Mouse (Mus musculus) hindbrain, embryonic 11.5 days (tissue): ENCODE results near the gene Adamtsl1. TPM values are rescaled to one million over a fixed set of nuclear protein-coding genes. Genes with fewer than 3 reads are reported as not detected.
A peak's percentile ranks its signal among the peaks of the same experiment; 100 is the strongest.

ENCODE experiments used
- ATAC-seq: fragments of 200-750 bp; cut with Nextera tagmentation; 2 replicates; pipeline ENCODE4 v1.8.0; 2017; ENCODE audit warnings: mild to moderate bottlenecking, moderate TSS enrichment, moderate library complexity; ENCODE audit not compliant: low FRiP score
- DNase-seq: peaks from one replicate; pipeline ENCODE4 v3.0.0-alpha.2; 2015; ENCODE audit warnings: low spot score
- H3K27ac ChIP-seq: fragments of 300-500 bp; sonication (generic); 2 replicates; pipeline ENCODE4 v1.5.1; 2014; ENCODE audit warnings: mild to moderate bottlenecking, low read depth, low read length
- H3K27me3 ChIP-seq: fragments of 300-500 bp; sonication (generic); 2 replicates; pipeline ENCODE4 v1.6.1; 2014; ENCODE audit warnings: mild to moderate bottlenecking, low read length, moderate library complexity, mixed read lengths; ENCODE audit not compliant: control insufficient read depth, insufficient read depth
- H3K36me3 ChIP-seq: fragments of 300-500 bp; sonication (generic); 2 replicates; pipeline ENCODE4 v1.6.1; 2014; ENCODE audit warnings: mild to moderate bottlenecking, low read length, moderate library complexity, mixed read lengths; ENCODE audit not compliant: control insufficient read depth, insufficient read depth
- H3K4me1 ChIP-seq: fragments of 300-500 bp; sonication (generic); replicated peaks from 2 replicates; pipeline ENCODE4 v1.6.1; 2014; ENCODE audit warnings: low read length, mixed read lengths; ENCODE audit not compliant: control insufficient read depth, insufficient read depth
- H3K4me2 ChIP-seq: fragments of 300-500 bp; sonication (generic); replicated peaks from 2 replicates; pipeline ENCODE4 v1.6.1; 2014; ENCODE audit warnings: mild to moderate bottlenecking, low read depth, low read length
- H3K4me3 ChIP-seq: fragments of 300-500 bp; sonication (generic); 2 replicates; pipeline ENCODE4 v1.5.1; 2014; ENCODE audit warnings: low read depth, low read length
- H3K9ac ChIP-seq: fragments of 300-500 bp; sonication (generic); 2 replicates; pipeline ENCODE4 v1.6.1; 2014; ENCODE audit warnings: low read depth, low read length
- H3K9me3 ChIP-seq: fragments of 300-500 bp; sonication (generic); 2 replicates; pipeline ENCODE4 v1.6.1; 2016; ENCODE audit warnings: low read length; ENCODE audit not compliant: control insufficient read depth
- WGBS: fragments of 180-500 bp; shearing (Covaris S2); extraction: QIAGEN DNeasy Blood & Tissue Kit; methylation state at CpG from one replicate; pipeline ENCODE4 v1.1.7; 2014; 5-methylcytosine and 5-hydroxymethylcytosine counted together
- polyA plus RNA-seq: library from polyadenylated mRNA; unstranded; fragments of >200 nt; fragmentation: Nextera tagmentation; extraction: Ambion mirVana; gene quantifications from 2 replicates; pipeline ENCODE4 v1.2.1, GENCODE M21; 2014

Adamtsl1 gene
- polyA plus RNA-seq, 1 experiment from 2014 or later, result 11.1 TPM

GRCm38 (mm10) chr4:85837532-85837965 lies 323.6 kb downstream of the Adamtsl1 start:
- Histone ChIP-seq H3K4me1 (no peaks in the 10 kb centered on the region), H3K27ac (no peak overlapping the region), H3K36me3 (no peaks in the 10 kb centered on the region), H3K9ac (no peak overlapping the region), H3K4me2 (no peak overlapping the region), H3K4me3 (no peak overlapping the region), H3K27me3 (no peaks in the 10 kb centered on the region), H3K9me3 (no peaks in the 10 kb centered on the region)
- no peak for DNase-seq
- no peak for ATAC-seq
- WGBS, result 73% methylated on average over 5 of the region's 5 CpGs

DNA sequence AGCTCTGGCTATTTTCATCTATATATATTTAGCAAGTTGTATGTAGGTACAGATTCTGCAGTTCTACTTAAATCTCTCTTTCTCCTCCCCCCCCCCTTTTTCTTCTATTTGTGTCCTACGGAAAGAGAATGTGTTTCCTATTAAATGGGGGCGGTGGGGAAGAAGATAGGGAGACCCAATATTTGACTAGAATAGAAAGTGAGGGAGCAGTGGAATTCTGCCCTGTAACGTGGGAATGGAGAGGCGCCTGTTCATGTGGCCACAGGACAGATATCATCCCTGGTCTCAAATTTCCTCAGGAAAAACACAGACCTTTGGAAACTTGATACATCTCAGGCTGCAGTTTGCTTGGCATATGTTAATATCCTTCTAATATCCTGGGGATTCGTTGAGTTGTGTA lies 324.1 kb downstream of the Adamtsl1 start:
- H3K4me1 ChIP-seq, result no peaks in the 10 kb centered on the region
- no peak overlapping the region for H3K4me2 ChIP-seq
- no peak overlapping the region for H3K4me3 ChIP-seq
- H3K36me3 ChIP-seq, result no peaks in the 10 kb centered on the region
- no peak for ATAC-seq
- 58% methylated on average over 5 of the region's 5 CpGs for WGBS
- H3K9ac ChIP-seq, result no peak overlapping the region
- H3K27ac ChIP-seq, result no peak overlapping the region
- no peaks in the 10 kb centered on the region for H3K27me3 ChIP-seq
- H3K9me3 ChIP-seq, result no peaks in the 10 kb centered on the region
- DNase-seq, result no peak

DNA sequence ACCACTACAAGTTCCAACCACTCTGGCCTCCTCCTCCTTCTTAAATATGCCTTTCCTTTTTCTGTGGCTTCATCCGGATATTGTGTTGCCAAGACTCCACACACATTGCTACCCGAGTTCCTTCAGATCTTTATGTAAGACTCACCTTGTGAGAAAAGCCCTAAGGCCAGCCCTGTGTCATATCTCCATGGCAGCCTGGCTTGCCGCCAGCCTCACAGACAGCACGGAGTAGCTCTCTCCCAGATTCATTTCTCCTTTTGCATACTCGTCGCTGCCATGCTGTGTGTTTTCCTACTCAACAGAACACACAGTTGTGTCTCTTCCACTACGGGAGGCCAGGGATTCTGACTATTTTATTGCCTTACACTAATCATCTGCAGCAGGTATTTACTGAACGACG lies 328.1 kb downstream of the Adamtsl1 start:
- H3K4me2 ChIP-seq, result no peak overlapping the region
- H3K4me1 ChIP-seq, result no peaks in the 10 kb centered on the region
- no peaks in the 10 kb centered on the region for H3K9me3 ChIP-seq
- H3K36me3 ChIP-seq, result no peaks in the 10 kb centered on the region
- 84% methylated on average over 9 of the region's 9 CpGs for WGBS
- no peak overlapping the region for H3K27ac ChIP-seq
- DNase-seq, result no peak
- ATAC-seq, result no peak
- no peaks in the 10 kb centered on the region for H3K27me3 ChIP-seq
- H3K9ac ChIP-seq, result no peak overlapping the region
- H3K4me3 ChIP-seq, result no peak overlapping the region

DNA sequence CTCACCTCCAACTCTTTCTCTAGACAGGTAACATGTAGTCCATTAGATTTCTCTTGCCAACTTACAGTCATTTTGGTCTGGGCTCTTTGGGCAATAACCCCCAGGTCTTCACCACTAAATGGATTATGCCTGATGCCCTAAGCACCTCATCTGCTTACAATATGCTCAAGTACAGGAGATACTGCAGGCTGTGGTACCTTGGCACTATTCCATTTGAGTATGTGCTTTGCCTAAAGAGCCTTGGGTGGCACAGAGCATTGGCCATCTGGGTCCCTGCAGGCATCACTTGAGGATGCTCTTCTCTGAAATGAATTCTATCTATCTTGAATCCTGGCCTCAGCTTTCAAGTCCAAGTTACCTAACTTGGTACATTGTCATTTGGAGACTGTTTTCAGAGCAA lies 330.4 kb downstream of the Adamtsl1 start:
- no peaks in the 10 kb centered on the region for H3K9me3 ChIP-seq
- H3K4me1 ChIP-seq, result no peaks in the 10 kb centered on the region
- DNase-seq, result no peak
- no peaks in the 10 kb centered on the region for H3K36me3 ChIP-seq
- H3K27ac ChIP-seq, result no peak overlapping the region
- ATAC-seq, result no peak
- H3K4me2 ChIP-seq, result no peak overlapping the region
- no peak overlapping the region for H3K4me3 ChIP-seq
- H3K9ac ChIP-seq, result no peak overlapping the region
- H3K27me3 ChIP-seq, result no peaks in the 10 kb centered on the region

DNA sequence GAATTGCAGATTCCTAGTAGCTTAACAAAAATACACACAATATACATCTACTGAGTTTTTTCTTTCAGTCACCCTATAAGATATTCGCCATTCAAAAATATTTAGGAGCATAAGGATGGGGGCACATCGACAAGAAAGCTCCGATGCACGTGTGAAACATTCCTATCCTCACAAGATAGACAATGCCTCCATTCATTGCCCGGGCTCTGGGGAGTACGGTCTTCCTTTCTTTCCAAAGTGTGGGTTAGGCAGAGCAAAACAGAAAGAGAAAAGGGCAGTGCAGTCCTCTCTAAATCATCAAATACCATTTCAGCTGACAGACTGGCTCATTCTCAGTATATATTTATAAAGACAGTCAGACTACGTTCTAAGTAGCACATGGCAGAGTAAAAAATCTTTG lies 332.0 kb downstream of the Adamtsl1 start:
- WGBS, result 23% methylated on average over 7 of the region's 7 CpGs
- DNase-seq, result peak; percentile 46

GRCm38 (mm10) chr4:85853401-85853800 lies 339.4 kb downstream of the Adamtsl1 start:
- Histone ChIP-seq H3K4me1 (no peaks in the 10 kb centered on the region), H3K27me3 (no peaks in the 10 kb centered on the region), H3K36me3 (no peaks in the 10 kb centered on the region), H3K4me3 (no peak overlapping the region), H3K27ac (no peak overlapping the region), H3K9me3 (no peaks in the 10 kb centered on the region), H3K4me2 (no peak overlapping the region), H3K9ac (no peak overlapping the region)
- no peak for DNase-seq
- WGBS, result 83% methylated on average over 7 of the region's 7 CpGs
- no peak for ATAC-seq

More for the DNA sequence above, 332.0 kb downstream of the Adamtsl1 start:
- Histone ChIP-seq H3K27ac (no peak overlapping the region), H3K9me3 (no peaks in the 10 kb centered on the region), H3K4me2 (no peak overlapping the region), H3K27me3 (no peaks in the 10 kb centered on the region), H3K36me3 (no peaks in the 10 kb centered on the region), H3K4me3 (no peak overlapping the region), H3K4me1 (no peaks in the 10 kb centered on the region), H3K9ac (no peak overlapping the region)
- ATAC-seq, result no peak

DNA sequence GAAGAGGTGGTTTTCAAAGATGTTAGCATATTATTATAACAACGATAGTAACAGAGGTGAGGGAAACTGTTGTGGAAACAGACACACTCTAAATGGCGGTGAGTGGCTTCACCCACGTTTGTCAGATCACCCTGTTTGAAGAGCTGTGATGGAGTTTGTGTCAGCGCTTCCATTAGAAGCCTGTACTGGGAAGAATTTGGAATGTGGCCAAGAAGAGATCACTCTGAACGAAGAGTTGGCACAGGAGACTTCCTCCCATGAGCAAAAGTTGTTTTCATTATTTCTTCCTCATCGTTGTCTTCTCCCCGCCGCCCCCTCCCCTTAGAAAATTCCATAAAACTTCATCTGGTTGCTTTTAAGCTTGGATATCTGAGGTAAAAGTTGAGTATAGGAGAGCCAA lies 340.5 kb downstream of the Adamtsl1 start:
- DNase-seq (no peak), ATAC-seq (no peak)
- H3K4me3 ChIP-seq, result no peak overlapping the region
- no peak overlapping the region for H3K27ac ChIP-seq
- no peaks in the 10 kb centered on the region for H3K36me3 ChIP-seq
- H3K9ac ChIP-seq, result no peak overlapping the region
- H3K4me2 ChIP-seq, result no peak overlapping the region
- H3K27me3 ChIP-seq, result no peaks in the 10 kb centered on the region
- 81% methylated on average over 8 of the region's 8 CpGs for WGBS
- H3K9me3 ChIP-seq, result no peaks in the 10 kb centered on the region
- H3K4me1 ChIP-seq, result no peaks in the 10 kb centered on the region

- ATAC-seq, result no peak
- H3K4me3 ChIP-seq, result no peak overlapping the region
- no peak overlapping the region for H3K9ac ChIP-seq
- no peak for DNase-seq
- H3K4me2 ChIP-seq, result no peak overlapping the region
- H3K36me3 ChIP-seq, result no peaks in the 10 kb centered on the region
- H3K27ac ChIP-seq, result no peak overlapping the region
- no peaks in the 10 kb centered on the region for H3K27me3 ChIP-seq
- no peaks in the 10 kb centered on the region for H3K9me3 ChIP-seq
- H3K4me1 ChIP-seq, result no peaks in the 10 kb centered on the region
- 62% methylated on average over 6 of the region's 6 CpGs for WGBS
Measured at GRCm38 (mm10) chr4:85879376-85879775, 365.4 kb downstream of the Adamtsl1 start.

- 95% methylated on average over 4 of the region's 4 CpGs for WGBS
- ATAC-seq, result no peak
- Histone ChIP-seq H3K36me3 (no peaks in the 10 kb centered on the region), H3K4me2 (no peak overlapping the region), H3K27me3 (no peaks in the 10 kb centered on the region), H3K9ac (no peak overlapping the region), H3K4me1 (no peaks in the 10 kb centered on the region), H3K27ac (no peak overlapping the region), H3K9me3 (no peaks in the 10 kb centered on the region), H3K4me3 (no peak overlapping the region)
- no peak for DNase-seq
Measured at GRCm38 (mm10) chr4:85881318-85881717, 367.3 kb downstream of the Adamtsl1 start.
